Mouse (Mus musculus) adrenal gland, postnatal 36 days (tissue): ENCODE measurements around the gene Bgn. TPM values are rescaled to one million over a fixed set of nuclear protein-coding genes. Genes with fewer than 3 reads are reported as not detected.

ENCODE experiments used
- DNase-seq, 2 experiments: peaks; one replicate each; pipeline ENCODE4 v3.0.0; 2021; ENCODE audit warnings: mixed read lengths in 1 of 2
- total RNA-seq, 2 experiments: library from RNA; stranded (reverse); gene quantifications; 2 replicates each; pipeline ENCODE4 v1.2.3; 2021

Gene Bgn
- total RNA-seq, 2 experiments from 2014 or later: 251 to 260 TPM

- peak in 1 of 2 experiments; percentile 25 for DNase-seq
These were observed 3.5 kb downstream of the Bgn start for GRCm38 (mm10) chrX:73486920-73487319.

- no peak for DNase-seq
These were observed 6.8 kb downstream of the Bgn start for GRCm38 (mm10) chrX:73490186-73490585.

- DNase-seq: no peak
These were observed 7.4 kb downstream of the Bgn start for GRCm38 (mm10) chrX:73490804-73491203.

- peak; percentile 46 to 70 for DNase-seq
These were observed 10.2 kb downstream of the Bgn start for GRCm38 (mm10) chrX:73493567-73493966.

GRCm38 (mm10) chrX:73496746-73497145 lies 13.3 kb downstream of the Bgn start:
- peak in 1 of 2 experiments; percentile 27 for DNase-seq

GRCm38 (mm10) chrX:73505130-73505735 lies 21.8 kb downstream of the Bgn start:
- DNase-seq: no peak

- no peak for DNase-seq
These were observed 23.2 kb downstream of the Bgn start for GRCm38 (mm10) chrX:73506577-73506976.

- DNase-seq: no peak
These were observed 25.8 kb downstream of the Bgn start for GRCm38 (mm10) chrX:73509209-73509608.

GRCm38 (mm10) chrX:73512904-73513303 lies 29.5 kb downstream of the Bgn start:
- DNase-seq: no peak

GRCm38 (mm10) chrX:73516556-73516955 lies 33.2 kb downstream of the Bgn start:
- DNase-seq: no peak

- peak; percentile 54 to 68 for DNase-seq
These were observed 33.7 kb downstream of the Bgn start for GRCm38 (mm10) chrX:73517060-73517600.

- no peak for DNase-seq
These were observed 37.3 kb downstream of the Bgn start for GRCm38 (mm10) chrX:73520692-73521091.

GRCm38 (mm10) chrX:73524318-73525222 lies 41.2 kb downstream of the Bgn start:
- DNase-seq: peak; percentile 59 to 68

GRCm38 (mm10) chrX:73525223-73526140 lies 42.1 kb downstream of the Bgn start:
- DNase-seq: no peak

- no peak for DNase-seq
These were observed 43.0 kb downstream of the Bgn start for GRCm38 (mm10) chrX:73526410-73526887.

- peak in 1 of 2 experiments; percentile 34 for DNase-seq
These were observed 54.5 kb downstream of the Bgn start for GRCm38 (mm10) chrX:73537875-73538274.

GRCm38 (mm10) chrX:73543340-73543739 lies 59.9 kb downstream of the Bgn start:
- DNase-seq: no peak
